Mouse (Mus musculus): ENCODE measurements at regions not wholly inside any gene's neighbourhood (a gene's known extent, or its start where the extent isn't known, plus 50 kb on each side); places are given as distances from the start of the nearest gene placed in this dataset.

DNA sequence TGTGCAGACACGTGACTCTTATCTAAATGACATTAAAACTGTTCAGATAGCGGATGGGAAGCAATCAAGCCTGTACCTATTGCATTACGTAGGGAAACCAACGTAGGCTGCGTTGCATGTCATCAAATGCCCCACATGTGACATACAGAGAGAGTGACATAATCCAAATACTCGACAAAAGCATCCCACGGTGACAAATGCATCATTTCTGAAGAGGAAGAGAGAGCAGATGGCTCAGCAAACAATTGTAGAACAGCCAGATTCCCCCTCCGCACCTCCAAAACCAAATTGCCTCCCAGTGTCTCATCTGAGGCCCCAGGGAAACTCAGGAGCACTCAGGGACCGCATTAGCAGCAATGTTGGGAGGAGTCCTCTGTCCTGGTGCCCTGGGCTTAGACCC, 163.4 kb upstream of the Nr4a3 start:
- ATAC-seq (ENCODE audit: insufficient number of reproducible peaks, low FRiP score, low TSS enrichment, low read depth) (no peak), DNase-seq (ENCODE audit: low spot score) (no peak)
- no peaks in the 10 kb centered on the region for H3K36me3 ChIP-seq (ENCODE audit: control insufficient read depth, insufficient read depth, low read length)
- no peaks in the 10 kb centered on the region for H3K4me1 ChIP-seq (ENCODE audit: control insufficient read depth, insufficient read depth, low read length)
- no peaks in the 10 kb centered on the region for H3K27me3 ChIP-seq (ENCODE audit: control insufficient read depth, insufficient read depth, low read length)
- no peak overlapping the region for H3K4me2 ChIP-seq (ENCODE audit: low read depth, severe bottlenecking)
- no peaks in the 10 kb centered on the region for H3K9me3 ChIP-seq (ENCODE audit: control insufficient read depth, low read length)
- 75% methylated on average over 9 of the region's 9 CpGs for WGBS
- H3K9ac ChIP-seq (ENCODE audit: low read length) = no peak overlapping the region
- no peak overlapping the region for H3K27ac ChIP-seq (replicated peaks; ENCODE audit: low read depth, low read length)
- H3K4me3 ChIP-seq (ENCODE audit: low read depth, low read length) = no peak overlapping the region

DNA sequence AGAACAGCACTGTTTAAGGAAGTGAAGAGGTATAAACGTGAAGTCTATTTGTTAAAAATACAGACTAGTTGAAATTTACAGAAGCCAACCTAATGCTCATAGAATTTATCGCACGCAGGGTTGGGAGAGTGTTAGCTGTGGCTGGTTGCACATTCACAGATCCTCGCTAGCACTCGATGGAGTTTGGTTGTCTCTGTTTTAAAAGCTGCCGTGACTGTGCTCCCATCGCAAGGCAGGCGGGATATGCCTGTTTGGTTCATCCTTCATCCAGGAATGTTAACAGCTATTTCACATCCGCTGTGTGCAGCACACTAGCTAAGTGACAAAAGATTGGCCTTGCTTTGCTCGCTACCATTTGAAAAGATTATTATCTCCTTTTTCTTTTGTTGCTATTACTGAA, 162.9 kb upstream of the Nr4a3 start:
- no peaks in the 10 kb centered on the region for H3K4me1 ChIP-seq (ENCODE audit: control insufficient read depth, insufficient read depth, low read length)
- H3K27ac ChIP-seq (replicated peaks; ENCODE audit: low read depth, low read length) = no peak overlapping the region
- no peaks in the 10 kb centered on the region for H3K27me3 ChIP-seq (ENCODE audit: control insufficient read depth, insufficient read depth, low read length)
- no peak overlapping the region for H3K9ac ChIP-seq (ENCODE audit: low read length)
- no peaks in the 10 kb centered on the region for H3K9me3 ChIP-seq (ENCODE audit: control insufficient read depth, low read length)
- H3K4me3 ChIP-seq (ENCODE audit: low read depth, low read length) = no peak overlapping the region
- ATAC-seq (ENCODE audit: insufficient number of reproducible peaks, low FRiP score, low TSS enrichment, low read depth) (no peak), DNase-seq (ENCODE audit: low spot score) (no peak)
- 86% methylated on average over 10 of the region's 10 CpGs for WGBS
- no peak overlapping the region for H3K4me2 ChIP-seq (ENCODE audit: low read depth, severe bottlenecking)
- H3K36me3 ChIP-seq (ENCODE audit: control insufficient read depth, insufficient read depth, low read length) = no peaks in the 10 kb centered on the region

DNA sequence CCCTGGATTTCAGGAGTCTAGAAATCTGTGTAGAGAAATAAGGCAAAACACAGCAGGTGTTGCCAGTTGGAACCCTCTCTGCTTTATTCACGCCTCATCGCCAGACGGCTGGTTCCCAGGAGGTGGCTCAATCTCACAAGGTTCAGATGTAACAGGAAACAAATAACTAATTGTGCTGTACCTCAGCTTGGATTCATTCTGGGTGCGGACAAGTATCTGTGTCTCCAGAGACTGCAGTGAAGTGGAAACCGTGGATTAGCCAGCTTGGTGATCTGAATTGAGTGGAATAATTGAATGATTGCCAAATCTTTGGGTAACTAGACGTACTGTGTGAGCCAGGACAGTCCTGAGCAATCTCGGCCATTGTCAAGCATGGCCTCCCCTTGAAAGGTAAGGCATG, 145.4 kb upstream of the Nr4a3 start:
- H3K27ac ChIP-seq (replicated peaks; ENCODE audit: low read depth, low read length) = no peak overlapping the region
- no peak overlapping the region for H3K9ac ChIP-seq (ENCODE audit: low read length)
- no peaks in the 10 kb centered on the region for H3K4me1 ChIP-seq (ENCODE audit: control insufficient read depth, insufficient read depth, low read length)
- no peaks in the 10 kb centered on the region for H3K36me3 ChIP-seq (ENCODE audit: control insufficient read depth, insufficient read depth, low read length)
- H3K4me3 ChIP-seq (ENCODE audit: low read depth, low read length) = no peak overlapping the region
- H3K27me3 ChIP-seq (ENCODE audit: control insufficient read depth, insufficient read depth, low read length) = no peaks in the 10 kb centered on the region
- H3K9me3 ChIP-seq (ENCODE audit: control insufficient read depth, low read length) = no peaks in the 10 kb centered on the region
- WGBS = 73% methylated on average over 7 of the region's 7 CpGs
- ATAC-seq (ENCODE audit: insufficient number of reproducible peaks, low FRiP score, low TSS enrichment, low read depth) (no peak), DNase-seq (ENCODE audit: low spot score) (no peak)
- H3K4me2 ChIP-seq (ENCODE audit: low read depth, severe bottlenecking) = no peak overlapping the region

DNA sequence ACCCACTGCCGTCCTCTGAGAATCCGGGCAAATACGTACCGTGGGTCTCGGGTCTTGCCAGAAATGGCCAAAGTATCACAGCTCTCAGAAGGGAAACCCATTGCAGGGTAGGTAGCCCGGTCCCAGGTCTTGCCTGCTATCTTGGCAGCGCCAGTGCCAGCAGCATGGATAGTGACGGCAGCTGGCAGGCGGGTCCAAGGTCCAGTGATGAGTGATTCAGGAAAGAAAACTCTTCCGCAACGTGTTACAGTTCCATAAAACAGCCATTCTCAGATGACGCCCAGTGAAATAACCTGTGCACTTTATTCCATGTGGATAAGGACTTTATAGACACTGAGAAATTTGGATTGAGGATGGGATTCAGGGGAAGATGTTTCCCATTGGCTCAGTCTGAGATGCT, 142.2 kb upstream of the Nr4a3 start:
- H3K27me3 ChIP-seq (ENCODE audit: control insufficient read depth, insufficient read depth, low read length) = no peaks in the 10 kb centered on the region
- H3K36me3 ChIP-seq (ENCODE audit: control insufficient read depth, insufficient read depth, low read length) = no peaks in the 10 kb centered on the region
- H3K27ac ChIP-seq (replicated peaks; ENCODE audit: low read depth, low read length) = no peak overlapping the region
- DNase-seq (ENCODE audit: low spot score) = no peak
- H3K4me2 ChIP-seq (ENCODE audit: low read depth, severe bottlenecking) = no peak overlapping the region
- H3K9ac ChIP-seq (ENCODE audit: low read length) = no peak overlapping the region
- no peak for ATAC-seq (ENCODE audit: insufficient number of reproducible peaks, low FRiP score, low TSS enrichment, low read depth)
- H3K4me1 ChIP-seq (ENCODE audit: control insufficient read depth, insufficient read depth, low read length) = no peaks in the 10 kb centered on the region
- 96% methylated on average over 12 of the region's 12 CpGs for WGBS
- no peaks in the 10 kb centered on the region for H3K9me3 ChIP-seq (ENCODE audit: control insufficient read depth, low read length)
- no peak overlapping the region for H3K4me3 ChIP-seq (ENCODE audit: low read depth, low read length)

DNA sequence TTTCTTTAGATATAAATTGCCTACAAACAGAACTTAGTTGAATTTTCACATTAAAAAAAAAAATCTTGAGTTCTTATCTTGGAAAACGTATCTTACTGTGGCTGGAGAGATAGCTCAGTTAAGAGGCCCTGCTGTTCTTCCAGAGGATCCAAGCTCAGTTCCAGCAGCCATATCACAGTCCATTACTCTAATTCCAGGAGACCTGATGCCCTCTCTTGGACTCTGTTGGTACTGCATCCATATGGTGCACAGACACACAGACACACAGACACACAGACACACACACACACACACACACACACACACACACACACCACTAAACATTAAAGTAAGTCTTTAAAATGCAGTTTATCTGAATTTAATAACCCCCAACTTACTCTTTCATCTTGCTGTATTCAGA, 132.7 kb upstream of the Nr4a3 start:
- no peak overlapping the region for H3K27ac ChIP-seq (replicated peaks; ENCODE audit: low read depth, low read length)
- WGBS = 86% methylated on average over 1 of the region's 1 CpGs
- no peak overlapping the region for H3K9ac ChIP-seq (ENCODE audit: low read length)
- H3K4me1 ChIP-seq (ENCODE audit: control insufficient read depth, insufficient read depth, low read length) = no peaks in the 10 kb centered on the region
- H3K4me3 ChIP-seq (ENCODE audit: low read depth, low read length) = no peak overlapping the region
- DNase-seq (ENCODE audit: low spot score) = no peak
- H3K9me3 ChIP-seq (ENCODE audit: control insufficient read depth, low read length) = no peaks in the 10 kb centered on the region
- no peaks in the 10 kb centered on the region for H3K36me3 ChIP-seq (ENCODE audit: control insufficient read depth, insufficient read depth, low read length)
- ATAC-seq (ENCODE audit: insufficient number of reproducible peaks, low FRiP score, low TSS enrichment, low read depth) = no peak
- no peak overlapping the region for H3K4me2 ChIP-seq (ENCODE audit: low read depth, severe bottlenecking)
- H3K27me3 ChIP-seq (ENCODE audit: control insufficient read depth, insufficient read depth, low read length) = no peaks in the 10 kb centered on the region

DNA sequence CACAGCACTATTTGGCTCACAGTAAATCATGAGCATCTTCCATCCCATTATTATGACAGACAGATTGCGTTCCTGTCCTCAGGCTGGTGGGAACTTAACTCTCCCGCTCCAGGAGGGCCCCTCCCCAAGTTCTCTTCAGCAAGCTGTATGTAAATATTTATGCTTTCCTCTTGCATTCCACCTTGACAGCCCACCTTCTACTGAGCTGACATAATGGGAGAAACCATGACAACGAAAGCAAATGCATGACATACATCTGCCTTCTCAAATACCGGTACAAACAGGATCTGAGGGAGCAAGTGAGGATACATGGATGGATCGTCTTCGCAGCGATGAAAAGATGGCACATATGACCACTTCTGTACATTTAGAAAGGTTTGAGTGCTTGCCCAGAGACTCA, 125.4 kb upstream of the Nr4a3 start:
- ATAC-seq (ENCODE audit: insufficient number of reproducible peaks, low FRiP score, low TSS enrichment, low read depth) (no peak), DNase-seq (ENCODE audit: low spot score) (no peak)
- Histone ChIP-seq H3K36me3 (ENCODE audit: control insufficient read depth, insufficient read depth, low read length) (no peaks in the 10 kb centered on the region), H3K4me3 (ENCODE audit: low read depth, low read length) (no peak overlapping the region), H3K9ac (ENCODE audit: low read length) (no peak overlapping the region), H3K4me2 (ENCODE audit: low read depth, severe bottlenecking) (no peak overlapping the region), H3K27ac (replicated peaks; ENCODE audit: low read depth, low read length) (no peak overlapping the region), H3K9me3 (ENCODE audit: control insufficient read depth, low read length) (no peaks in the 10 kb centered on the region), H3K4me1 (ENCODE audit: control insufficient read depth, insufficient read depth, low read length) (no peaks in the 10 kb centered on the region), H3K27me3 (ENCODE audit: control insufficient read depth, insufficient read depth, low read length) (no peaks in the 10 kb centered on the region)
- 83% methylated on average over 7 of the region's 7 CpGs for WGBS

DNA sequence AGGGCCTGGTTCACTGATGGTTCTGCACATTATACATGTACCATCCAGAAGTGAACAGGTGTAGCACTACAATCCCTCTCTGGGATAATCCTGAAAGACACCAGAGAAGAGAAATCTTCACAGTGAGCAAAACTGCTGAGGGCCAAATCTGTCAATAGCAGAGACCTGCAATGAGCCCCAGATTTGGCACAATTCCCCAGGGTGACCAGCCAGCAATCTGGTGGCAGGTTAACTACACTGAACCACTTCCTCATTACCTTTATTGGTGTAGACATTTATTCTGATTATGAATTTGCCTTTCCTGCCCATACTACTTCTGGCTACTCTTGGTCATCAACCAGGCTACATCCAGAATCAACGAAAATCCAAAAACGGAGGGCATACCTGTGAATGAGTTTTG, 113.5 kb upstream of the Nr4a3 start:
- no peaks in the 10 kb centered on the region for H3K9me3 ChIP-seq (ENCODE audit: control insufficient read depth, low read length)
- H3K36me3 ChIP-seq (ENCODE audit: control insufficient read depth, insufficient read depth, low read length) = no peaks in the 10 kb centered on the region
- H3K4me3 ChIP-seq (ENCODE audit: low read depth, low read length) = no peak overlapping the region
- no peak overlapping the region for H3K4me2 ChIP-seq (ENCODE audit: low read depth, severe bottlenecking)
- ATAC-seq (ENCODE audit: insufficient number of reproducible peaks, low FRiP score, low TSS enrichment, low read depth) (no peak), DNase-seq (ENCODE audit: low spot score) (no peak)
- H3K27me3 ChIP-seq (ENCODE audit: control insufficient read depth, insufficient read depth, low read length) = no peaks in the 10 kb centered on the region
- WGBS = 84% methylated on average over 2 of the region's 2 CpGs
- H3K4me1 ChIP-seq (ENCODE audit: control insufficient read depth, insufficient read depth, low read length) = no peaks in the 10 kb centered on the region
- no peak overlapping the region for H3K9ac ChIP-seq (ENCODE audit: low read length)
- H3K27ac ChIP-seq (replicated peaks; ENCODE audit: low read depth, low read length) = no peak overlapping the region

DNA sequence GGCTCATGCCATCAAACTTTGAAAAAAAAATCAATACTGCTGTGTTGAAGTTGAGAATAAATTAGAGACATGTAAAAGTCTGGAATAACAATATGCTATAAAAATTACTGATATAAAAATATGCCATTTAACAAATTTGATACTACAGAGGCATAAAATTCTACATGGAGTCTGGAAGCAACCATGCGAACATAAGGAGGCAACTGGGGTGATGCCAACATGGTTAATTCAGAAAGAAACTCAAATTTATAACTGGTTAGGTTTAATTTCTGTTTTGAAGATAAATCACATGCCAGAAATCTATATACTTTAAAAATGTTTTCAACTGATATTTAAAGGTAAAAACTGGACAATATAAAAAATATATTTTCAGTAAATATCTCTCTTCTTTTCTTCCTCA, 111.4 kb upstream of the Nr4a3 start:
- no peak for ATAC-seq (ENCODE audit: insufficient number of reproducible peaks, low FRiP score, low TSS enrichment, low read depth)
- Histone ChIP-seq H3K4me1 (ENCODE audit: control insufficient read depth, insufficient read depth, low read length) (no peaks in the 10 kb centered on the region), H3K4me3 (ENCODE audit: low read depth, low read length) (no peak overlapping the region), H3K27ac (replicated peaks; ENCODE audit: low read depth, low read length) (no peak overlapping the region), H3K4me2 (ENCODE audit: low read depth, severe bottlenecking) (no peak overlapping the region), H3K9me3 (ENCODE audit: control insufficient read depth, low read length) (no peaks in the 10 kb centered on the region), H3K36me3 (ENCODE audit: control insufficient read depth, insufficient read depth, low read length) (no peaks in the 10 kb centered on the region), H3K9ac (ENCODE audit: low read length) (no peak overlapping the region), H3K27me3 (ENCODE audit: control insufficient read depth, insufficient read depth, low read length) (no peaks in the 10 kb centered on the region)
- no peak for DNase-seq (ENCODE audit: low spot score)
- WGBS = 93% methylated on average over 1 of the region's 1 CpGs

DNA sequence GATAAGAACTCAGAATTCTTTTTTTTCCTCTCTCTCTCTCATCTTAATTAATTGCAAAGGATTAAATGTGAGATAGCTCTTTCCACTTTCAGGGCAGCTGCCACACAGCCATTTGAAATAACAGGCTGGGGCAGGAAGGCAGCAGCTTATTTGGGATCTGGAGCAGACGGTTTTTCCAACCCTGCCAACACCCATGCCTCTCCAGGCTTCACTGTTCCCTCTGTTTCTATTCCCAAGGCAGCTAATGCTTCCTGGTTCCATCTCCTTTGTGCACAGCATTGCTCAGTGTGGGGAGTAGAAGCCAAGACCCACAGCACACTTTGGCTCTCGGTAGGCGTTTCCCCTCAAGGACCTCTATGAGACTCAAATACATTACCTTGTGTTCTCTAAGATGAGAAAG, 109.4 kb upstream of the Nr4a3 start:
- Histone ChIP-seq H3K27ac (replicated peaks; ENCODE audit: low read depth, low read length) (no peak overlapping the region), H3K9ac (ENCODE audit: low read length) (no peak overlapping the region), H3K4me2 (ENCODE audit: low read depth, severe bottlenecking) (no peak overlapping the region), H3K9me3 (ENCODE audit: control insufficient read depth, low read length) (no peaks in the 10 kb centered on the region), H3K36me3 (ENCODE audit: control insufficient read depth, insufficient read depth, low read length) (no peaks in the 10 kb centered on the region), H3K4me3 (ENCODE audit: low read depth, low read length) (no peak overlapping the region), H3K4me1 (ENCODE audit: control insufficient read depth, insufficient read depth, low read length) (no peaks in the 10 kb centered on the region), H3K27me3 (ENCODE audit: control insufficient read depth, insufficient read depth, low read length) (no peaks in the 10 kb centered on the region)
- 85% methylated on average over 3 of the region's 3 CpGs for WGBS
- no peak for DNase-seq (ENCODE audit: low spot score)
- ATAC-seq (ENCODE audit: insufficient number of reproducible peaks, low FRiP score, low TSS enrichment, low read depth) = no peak
